ENCODE assay signal across 28 mouse cellular contexts in genomic region chr11:109047483-109048110, GRCm38 (mm10).
A peak's percentile ranks its signal among the peaks of the same experiment; 100 is the strongest.
DNase-seq lines count a peak whose midpoint lies in the region; ATAC-seq and TF ChIP-seq lines count a peak whose summit lies in the region.
"Had no signal": no experiment of that assay in that cellular context is flagged by ENCODE, and none has a peak within 500 bp of the region (broad histone marks: within the 10 kb centered on the region; RNA-seq: fewer than 3 reads in every experiment).

No protein-coding gene starts in this region.

- H3K27ac ChIP-seq in liver, embryonic 11.5 days (ENCODE audit: low read depth, low read length) = no peak overlapping the region
- no peak overlapping the region for H3K27ac ChIP-seq in liver, postnatal 0 days (ENCODE audit: low read depth)
- H3K27ac ChIP-seq in bone marrow macrophage, adult 2 months (ENCODE audit: insufficient read depth, low read depth, low read length) = peak overlapping the region; percentile 50
- peak overlapping the region; percentile 56; the same call in 1 of the 2 replicates for H3K27ac ChIP-seq in small intestine, adult 2 months (ENCODE audit: insufficient read depth, low read depth, low read length)
- H3K27ac ChIP-seq in gastrocnemius, adult 2 months = no peak overlapping the region
- H3K27ac ChIP-seq: embryonic facial prominence, embryonic 12.5 days; forebrain, embryonic 15.5 days; hindbrain, postnatal 0 days; kidney, embryonic 15.5 days; liver, embryonic 13.5 days; stomach, embryonic 15.5 days had no signal

- TF ChIP-seq EP300 in liver, postnatal 0 days (IDR thresholded peaks at IDR 0.05; ENCODE audit: low read depth) = no peak

- 79% methylated on average over 4 of the region's 4 CpGs for WGBS in liver, embryonic 11.5 days
- 71% methylated on average over 4 of the region's 4 CpGs for WGBS in liver, postnatal 0 days (ENCODE audit: insufficient replicate concordance)
- 51% methylated on average over 4 of the region's 4 CpGs for WGBS in small intestine, adult 2 months

- intact Hi-C loops in gastrocnemius, adult 2 months (cut with DNase I) = no loop called here

- H3K27me3 ChIP-seq in liver, embryonic 11.5 days (replicated peaks; ENCODE audit: control insufficient read depth, insufficient read depth, low read length) = no peaks in the 10 kb centered on the region
- H3K27me3 ChIP-seq in liver, postnatal 0 days (ENCODE audit: insufficient read depth, low read length) = no peaks in the 10 kb centered on the region
- H3K27me3 ChIP-seq in small intestine, adult 2 months (ENCODE audit: control insufficient read depth, insufficient read depth, low read length) = no peaks in the 10 kb centered on the region
- H3K27me3 ChIP-seq: embryonic facial prominence, embryonic 12.5 days; forebrain, embryonic 15.5 days; kidney, embryonic 15.5 days; liver, embryonic 13.5 days; megakaryocyte, embryonic 14.5 days; stomach, embryonic 15.5 days had no signal

- H3K4me1 ChIP-seq in liver, embryonic 11.5 days (replicated peaks; ENCODE audit: control insufficient read depth, insufficient read depth, low read length) = no peaks in the 10 kb centered on the region
- no peaks in the 10 kb centered on the region for H3K4me1 ChIP-seq in liver, postnatal 0 days (ENCODE audit: insufficient read depth)
- H3K4me1 ChIP-seq in bone marrow macrophage, adult 2 months (ENCODE audit: control insufficient read depth, insufficient read depth, low read length) = peaks cover 23% of the 10 kb centered on the region
- peaks cover 16% of the 10 kb centered on the region; the same call in 1 of the 2 replicates for H3K4me1 ChIP-seq in small intestine, adult 2 months (ENCODE audit: control insufficient read depth, insufficient read depth, insufficient read length, low read length)
- H3K4me1 ChIP-seq: embryonic facial prominence, embryonic 12.5 days; forebrain, embryonic 15.5 days; kidney, embryonic 15.5 days; liver, embryonic 13.5 days; megakaryocyte, embryonic 14.5 days; stomach, embryonic 15.5 days had no signal

- H3K4me2 ChIP-seq in liver, embryonic 11.5 days = no peak overlapping the region
- H3K4me2 ChIP-seq in liver, postnatal 0 days (ENCODE audit: low read depth, low read length) = no peak overlapping the region
- H3K4me2 ChIP-seq: embryonic facial prominence, embryonic 12.5 days; forebrain, embryonic 15.5 days; kidney, embryonic 15.5 days; liver, embryonic 13.5 days; stomach, embryonic 15.5 days had no signal

- DNase-seq in liver, embryonic 11.5 days (ENCODE audit: low spot score) = peak; percentile 2
- DNase-seq in liver, postnatal 0 days = no peak
- no peak for DNase-seq in cerebellum, postnatal 25 days
- DNase-seq in gastrocnemius, adult 2 months = no peak
- DNase-seq: adrenal gland, postnatal 25 days; cerebellum, adult 2 months; cerebellum, postnatal 36 days; gastrocnemius, postnatal 36 days; heart, postnatal 14 days; kidney, adult 18-20 months; kidney, postnatal 36 days; layer of hippocampus, postnatal 36 days; left cerebral cortex, postnatal 4 days; liver, embryonic 13.5 days; lung, adult 2 months; midbrain, embryonic 14.5 days; right cerebral cortex, postnatal 14 days; thymus, postnatal 14 days had no signal

- no peaks in the 10 kb centered on the region for H3K9me3 ChIP-seq in liver, embryonic 11.5 days (ENCODE audit: control insufficient read depth, low read length)
- H3K9me3 ChIP-seq in liver, postnatal 0 days (ENCODE audit: low read length) = no peaks in the 10 kb centered on the region
- H3K9me3 ChIP-seq: embryonic facial prominence, embryonic 12.5 days; forebrain, embryonic 15.5 days; kidney, embryonic 15.5 days; liver, embryonic 13.5 days; megakaryocyte, embryonic 14.5 days; stomach, embryonic 15.5 days had no signal

- ATAC-seq in liver, embryonic 11.5 days (replicated peaks; ENCODE audit: low FRiP score) = no peak
- ATAC-seq in liver, postnatal 0 days = no peak
- ATAC-seq in granulocyte monocyte progenitor cell, adult 5-6 weeks (replicated peaks; ENCODE audit: poor library complexity, severe bottlenecking) = peak; percentile 40
- ATAC-seq: forebrain, embryonic 15.5 days; hindbrain, postnatal 0 days had no signal

- no peak for TF ChIP-seq POLR2A in bone marrow macrophage, adult 2 months (IDR thresholded peaks at IDR 0.05; ENCODE audit: borderline replicate concordance, low read depth, low read length)
- no peak for TF ChIP-seq POLR2A in small intestine, adult 2 months (IDR thresholded peaks at IDR 0.05; ENCODE audit: low read depth, low read length)

- no peak overlapping the region for H3K9ac ChIP-seq in liver, embryonic 11.5 days (ENCODE audit: low read depth, low read length)
- H3K9ac ChIP-seq in liver, postnatal 0 days (replicated peaks) = no peak overlapping the region
- H3K9ac ChIP-seq: embryonic facial prominence, embryonic 12.5 days; forebrain, embryonic 15.5 days; kidney, embryonic 15.5 days; liver, embryonic 13.5 days; stomach, embryonic 15.5 days had no signal

- no peaks in the 10 kb centered on the region for H3K36me3 ChIP-seq in liver, embryonic 11.5 days (ENCODE audit: control insufficient read depth, insufficient read depth, low read length)
- H3K36me3 ChIP-seq in liver, postnatal 0 days (replicated peaks; ENCODE audit: insufficient read depth, low read length) = no peaks in the 10 kb centered on the region
- no peaks in the 10 kb centered on the region for H3K36me3 ChIP-seq in small intestine, adult 2 months (ENCODE audit: control insufficient read depth, insufficient read depth, low read length)
- H3K36me3 ChIP-seq: embryonic facial prominence, embryonic 12.5 days; forebrain, embryonic 15.5 days; G1E; kidney, embryonic 15.5 days; liver, embryonic 13.5 days; stomach, embryonic 15.5 days had no signal

- H3K4me3 ChIP-seq in liver, embryonic 11.5 days (ENCODE audit: low read depth, low read length) = no peak overlapping the region
- no peak overlapping the region for H3K4me3 ChIP-seq in liver, postnatal 0 days (ENCODE audit: low read depth, low read length)
- H3K4me3 ChIP-seq in bone marrow macrophage, adult 2 months (ENCODE audit: insufficient read depth, low read length) = no peak overlapping the region
- H3K4me3 ChIP-seq in small intestine, adult 2 months (ENCODE audit: low read depth, low read length) = no peak overlapping the region
- no peak overlapping the region for H3K4me3 ChIP-seq in gastrocnemius, adult 2 months
- H3K4me3 ChIP-seq: embryonic facial prominence, embryonic 12.5 days; forebrain, embryonic 15.5 days; kidney, embryonic 15.5 days; liver, embryonic 13.5 days; megakaryocyte, embryonic 14.5 days; stomach, embryonic 15.5 days had no signal

- TF ChIP-seq CTCF in liver, postnatal 0 days (IDR thresholded peaks at IDR 0.05; ENCODE audit: low read depth) = no peak
- no peak for TF ChIP-seq CTCF in bone marrow macrophage, adult 2 months (IDR thresholded peaks at IDR 0.05; ENCODE audit: low read depth, low read length)
- TF ChIP-seq CTCF in small intestine, adult 2 months (IDR thresholded peaks at IDR 0.05; ENCODE audit: extremely low read depth, insufficient read length, insufficient replicate concordance, low read depth, low read length) = no peak
- TF ChIP-seq CTCF in gastrocnemius, adult 2 months (IDR thresholded peaks at IDR 0.05) = no peak

Comparison
In these comparisons a context has a peak if more than half of its experiments do, and no peak if none do; other contexts are left out.
1. H3K27ac ChIP-seq: peak in bone marrow macrophage, adult 2 months (single experiment) and small intestine, adult 2 months (single experiment); none in liver, embryonic 11.5 days (single experiment), liver, postnatal 0 days (single experiment) and gastrocnemius, adult 2 months (single experiment).